Comparison of ENCODE assay signal across 9 mouse cellular contexts in the genomic region with DNA sequence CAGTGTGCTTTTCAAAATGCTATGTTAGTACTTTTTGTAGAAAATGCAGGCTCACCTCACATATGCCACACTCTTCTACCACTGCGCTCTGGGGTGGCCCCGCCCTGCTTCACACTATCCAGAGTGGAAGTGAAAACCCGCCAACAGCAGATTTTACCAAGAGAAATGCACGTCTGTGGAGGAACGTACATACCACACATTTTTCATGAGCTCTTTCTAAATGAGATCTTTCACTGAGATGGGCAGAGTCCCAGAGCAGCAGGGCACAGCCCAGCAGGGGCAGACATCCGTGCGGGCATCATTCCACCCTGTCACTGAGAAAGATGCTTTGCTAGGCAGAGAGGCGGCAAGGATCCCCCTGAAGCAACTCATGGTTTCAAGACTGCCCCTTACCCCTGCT. TPM values are rescaled to one million over a fixed set of nuclear protein-coding genes. Genes with fewer than 3 reads are reported as not detected.
A peak's percentile ranks its signal among the peaks of the same experiment; 100 is the strongest.
DNase-seq lines count a peak whose midpoint lies in the region; ATAC-seq and TF ChIP-seq lines count a peak whose summit lies in the region.
"Had no signal": no experiment of that assay in that cellular context is flagged by ENCODE, and none has a peak within 500 bp of the region (broad histone marks: within the 10 kb centered on the region; RNA-seq: fewer than 3 reads in every experiment).

No protein-coding gene starts in this region.

- no peak for DNase-seq in lung, postnatal 0 days (ENCODE audit: low spot score)
- no peak for DNase-seq in lung, postnatal 14 days
- DNase-seq in left cerebral cortex, adult 18-20 months (ENCODE audit: low spot score in 2 of 2), result no peak
- no peak for DNase-seq in right cerebral cortex, postnatal 25 days

- no peak for TF ChIP-seq EP300 in lung, postnatal 0 days (IDR thresholded peaks at IDR 0.05)

- H3K4me2 ChIP-seq in heart, embryonic 12.5 days, result no peak overlapping the region
- no peak overlapping the region for H3K4me2 ChIP-seq in heart, embryonic 11.5 days
- no peak overlapping the region for H3K4me2 ChIP-seq in lung, postnatal 0 days (replicated peaks; ENCODE audit: low read depth, low read length)
- peak overlapping the region; percentile 16; the same call in 1 of the 2 replicates for H3K4me2 ChIP-seq in embryonic facial prominence, embryonic 13.5 days
- no peak overlapping the region for H3K4me2 ChIP-seq in stomach, embryonic 15.5 days
- H3K4me2 ChIP-seq: midbrain, embryonic 13.5 days had no signal

- ATAC-seq in heart, embryonic 12.5 days (ENCODE audit: insufficient number of reproducible peaks, low FRiP score), result peak; percentile 23; the same call in 1 of the 2 replicates
- no peak for ATAC-seq in heart, embryonic 11.5 days (replicated peaks; ENCODE audit: insufficient number of reproducible peaks, low FRiP score, low TSS enrichment)
- ATAC-seq in lung, postnatal 0 days, result peak; percentile 46
- ATAC-seq in embryonic facial prominence, embryonic 13.5 days (ENCODE audit: insufficient number of reproducible peaks, insufficient read depth, low FRiP score, low TSS enrichment, low read depth), result no peak
- 0 out of 2 replicates have a peak, but pooled peaks have one; percentile 38 for ATAC-seq in stomach, embryonic 15.5 days (ENCODE audit: insufficient read depth, low FRiP score, low read depth)

- H3K9ac ChIP-seq in heart, embryonic 12.5 days, result no peak overlapping the region
- H3K9ac ChIP-seq in heart, embryonic 11.5 days (ENCODE audit: low read depth, low read length), result no peak overlapping the region
- H3K9ac ChIP-seq in lung, postnatal 0 days (replicated peaks; ENCODE audit: low read depth), result no peak overlapping the region
- 0 out of 2 replicates have a peak overlapping the region, but pooled peaks have one; percentile 27 for H3K9ac ChIP-seq in embryonic facial prominence, embryonic 13.5 days
- no peak overlapping the region for H3K9ac ChIP-seq in stomach, embryonic 15.5 days
- H3K9ac ChIP-seq: midbrain, embryonic 13.5 days had no signal

- no peaks in the 10 kb centered on the region for H3K9me3 ChIP-seq in heart, embryonic 12.5 days (replicated peaks)
- no peaks in the 10 kb centered on the region for H3K9me3 ChIP-seq in heart, embryonic 11.5 days (replicated peaks; ENCODE audit: control insufficient read depth, low read length)
- H3K9me3 ChIP-seq in lung, postnatal 0 days (ENCODE audit: low read length), result no peaks in the 10 kb centered on the region
- no peaks in the 10 kb centered on the region; the same call in 1 of the 2 replicates for H3K9me3 ChIP-seq in embryonic facial prominence, embryonic 13.5 days
- H3K9me3 ChIP-seq in stomach, embryonic 15.5 days, result no peaks in the 10 kb centered on the region
- H3K9me3 ChIP-seq: midbrain, embryonic 13.5 days had no signal

- peaks cover 28% of the 10 kb centered on the region for H3K36me3 ChIP-seq in heart, embryonic 12.5 days
- H3K36me3 ChIP-seq in heart, embryonic 11.5 days (ENCODE audit: control insufficient read depth, insufficient read depth, low read length), result peaks cover 2% of the 10 kb centered on the region
- H3K36me3 ChIP-seq in lung, postnatal 0 days (ENCODE audit: insufficient read depth, low read length), result no peaks in the 10 kb centered on the region; the same call in none of the 2 replicates
- peaks cover 23% of the 10 kb centered on the region for H3K36me3 ChIP-seq in embryonic facial prominence, embryonic 13.5 days
- peaks cover 4% of the 10 kb centered on the region; the same call in 1 of the 2 replicates for H3K36me3 ChIP-seq in stomach, embryonic 15.5 days

- no peaks in the 10 kb centered on the region for H3K27me3 ChIP-seq in heart, embryonic 12.5 days (replicated peaks)
- H3K27me3 ChIP-seq in heart, embryonic 11.5 days (ENCODE audit: control insufficient read depth, insufficient read depth, low read length), result no peaks in the 10 kb centered on the region
- no peaks in the 10 kb centered on the region for H3K27me3 ChIP-seq in lung, postnatal 0 days (replicated peaks; ENCODE audit: insufficient read depth, low read length)
- H3K27me3 ChIP-seq in embryonic facial prominence, embryonic 13.5 days, result no peaks in the 10 kb centered on the region
- no peaks in the 10 kb centered on the region for H3K27me3 ChIP-seq in stomach, embryonic 15.5 days (replicated peaks)
- H3K27me3 ChIP-seq: midbrain, embryonic 13.5 days had no signal

- H3K27ac ChIP-seq in heart, embryonic 12.5 days (ENCODE audit: poor library complexity, severe bottlenecking), result no peak overlapping the region
- no peak overlapping the region for H3K27ac ChIP-seq in heart, embryonic 11.5 days (ENCODE audit: low read depth, low read length)
- H3K27ac ChIP-seq in lung, postnatal 0 days (ENCODE audit: low read length), result 0 out of 2 replicates have a peak overlapping the region, but pooled peaks have one; percentile 26
- H3K27ac ChIP-seq in embryonic facial prominence, embryonic 13.5 days, result peak overlapping the region; percentile 68
- H3K27ac ChIP-seq in stomach, embryonic 15.5 days, result no peak overlapping the region
- H3K27ac ChIP-seq: midbrain, embryonic 13.5 days had no signal

- WGBS in heart, embryonic 12.5 days, result 56% methylated on average over 8 of the region's 8 CpGs
- 62% methylated on average over 8 of the region's 8 CpGs for WGBS in heart, embryonic 11.5 days (ENCODE audit: insufficient replicate concordance)
- 44% methylated on average over 8 of the region's 8 CpGs for WGBS in lung, postnatal 0 days
- WGBS in embryonic facial prominence, embryonic 13.5 days, result 51% methylated on average over 8 of the region's 8 CpGs
- 57% methylated on average over 8 of the region's 8 CpGs for WGBS in stomach, embryonic 15.5 days

- H3K4me1 ChIP-seq in heart, embryonic 12.5 days (replicated peaks), result peaks cover 46% of the 10 kb centered on the region
- peaks cover 33% of the 10 kb centered on the region for H3K4me1 ChIP-seq in heart, embryonic 11.5 days (ENCODE audit: control insufficient read depth, insufficient read depth, low read length)
- H3K4me1 ChIP-seq in lung, postnatal 0 days (ENCODE audit: insufficient read depth, low read depth, low read length), result peaks cover 19% of the 10 kb centered on the region; the same call in 1 of the 2 replicates
- H3K4me1 ChIP-seq in embryonic facial prominence, embryonic 13.5 days, result peaks cover 37% of the 10 kb centered on the region
- peaks cover 32% of the 10 kb centered on the region for H3K4me1 ChIP-seq in stomach, embryonic 15.5 days

- H3K4me3 ChIP-seq in heart, embryonic 12.5 days, result no peak overlapping the region
- H3K4me3 ChIP-seq in heart, embryonic 11.5 days (ENCODE audit: low read depth, low read length), result no peak overlapping the region
- no peak overlapping the region for H3K4me3 ChIP-seq in lung, postnatal 0 days (ENCODE audit: low read depth, low read length)
- no peak overlapping the region for H3K4me3 ChIP-seq in embryonic facial prominence, embryonic 13.5 days
- no peak overlapping the region for H3K4me3 ChIP-seq in stomach, embryonic 15.5 days (replicated peaks)
- H3K4me3 ChIP-seq: midbrain, embryonic 13.5 days had no signal

- no peak for TF ChIP-seq CTCF in lung, postnatal 0 days (IDR thresholded peaks at IDR 0.05)

RNA-seq across cellular contexts. Expression of a gene that starts 22.4 kb away (rescaled TPM):
- 29.6 and 31.6 TPM in 2 replicates for polyA plus RNA-seq in heart, embryonic 12.5 days (2016; fragmentation: Nextera tagmentation; extraction: Ambion mirVana)
- polyA plus RNA-seq in heart, embryonic 11.5 days (2014; fragmentation: Nextera tagmentation; extraction: Ambion mirVana), result 21.6 and 23.1 TPM in 2 replicates
- 18.1 and 22.0 TPM in 2 replicates for polyA plus RNA-seq in lung, postnatal 0 days (2015; fragmentation: Nextera tagmentation; extraction: Ambion mirVana)
- 23.2 and 25.5 TPM in 2 replicates for polyA plus RNA-seq in embryonic facial prominence, embryonic 13.5 days (2015; fragmentation: Nextera tagmentation; extraction: Ambion mirVana)
- polyA plus RNA-seq in stomach, embryonic 15.5 days (2015; fragmentation: Nextera tagmentation; extraction: Ambion mirVana), result 22.9 and 24.5 TPM in 2 replicates
- 10 to 100 TPM; 22.3 TPM for total RNA-seq in left cerebral cortex, adult 18-20 months (2021)

Comparison
In these comparisons a context has a peak if more than half of its experiments do, and no peak if none do; other contexts are left out.
1. ATAC-seq: peak in heart, embryonic 12.5 days (single experiment), lung, postnatal 0 days (single experiment) and stomach, embryonic 15.5 days (single experiment); none in heart, embryonic 11.5 days (single experiment) and embryonic facial prominence, embryonic 13.5 days (single experiment).
2. H3K27ac ChIP-seq: peak in lung, postnatal 0 days (single experiment) and embryonic facial prominence, embryonic 13.5 days (single experiment); none in heart, embryonic 12.5 days (single experiment), heart, embryonic 11.5 days (single experiment) and stomach, embryonic 15.5 days (single experiment).